Mouse (Mus musculus) neural tube, embryonic 11.5 days (tissue): ENCODE results near the gene Glis1. TPM values are rescaled to one million over a fixed set of nuclear protein-coding genes. Genes with fewer than 3 reads are reported as not detected.

Experiments used
- ATAC-seq: fragments of 200-750 bp; cut with Nextera tagmentation; 2 replicates; pipeline ENCODE4 v1.8.0; 2017; ENCODE audit warnings: moderate number of reproducible peaks, mild to moderate bottlenecking, moderate TSS enrichment, moderate library complexity; ENCODE audit not compliant: insufficient read depth, low FRiP score, low TSS enrichment
- DNase-seq: peaks from one replicate; pipeline ENCODE4 v3.0.0-alpha.2; 2015; ENCODE audit warnings: low spot score
- H3K27ac ChIP-seq: fragments of 300-500 bp; sonication (generic); 2 replicates; pipeline ENCODE4 v1.5.1; 2014; ENCODE audit warnings: low read depth, mild to moderate bottlenecking, low read length
- H3K27me3 ChIP-seq: fragments of 300-500 bp; sonication (generic); 2 replicates; pipeline ENCODE4 v1.6.1; 2014; ENCODE audit warnings: mild to moderate bottlenecking, low read length, mixed read lengths; ENCODE audit not compliant: control insufficient read depth, insufficient read depth
- H3K36me3 ChIP-seq: fragments of 300-500 bp; sonication (generic); 2 replicates; pipeline ENCODE4 v1.6.1; 2014; ENCODE audit warnings: mild to moderate bottlenecking, low read length, moderate library complexity, mixed read lengths; ENCODE audit not compliant: control insufficient read depth, insufficient read depth
- H3K4me1 ChIP-seq: fragments of 300-500 bp; sonication (generic); 2 replicates; pipeline ENCODE4 v1.6.1; 2014; ENCODE audit warnings: low read length, mixed read lengths; ENCODE audit not compliant: control insufficient read depth, insufficient read depth
- H3K4me2 ChIP-seq: fragments of 300-500 bp; sonication (generic); 2 replicates; pipeline ENCODE4 v1.6.1; 2014; ENCODE audit warnings: low read depth, mild to moderate bottlenecking, moderate library complexity
- H3K4me3 ChIP-seq: fragments of 300-500 bp; sonication (generic); 2 replicates; pipeline ENCODE4 v1.5.1; 2014; ENCODE audit warnings: low read depth, low read length
- H3K9ac ChIP-seq: fragments of 300-500 bp; sonication (generic); 2 replicates; pipeline ENCODE4 v1.6.1; 2014; ENCODE audit warnings: mild to moderate bottlenecking, low read length
- H3K9me3 ChIP-seq: fragments of 300-500 bp; sonication (generic); 2 replicates; pipeline ENCODE4 v1.6.1; 2016; ENCODE audit warnings: low read length; ENCODE audit not compliant: control insufficient read depth
- WGBS: fragments of 180-500 bp; shearing (Covaris S2); extraction: QIAGEN DNeasy Blood & Tissue Kit; methylation state at CpG from one replicate; pipeline ENCODE4 v1.1.7; 2014; 5-methylcytosine and 5-hydroxymethylcytosine counted together
- polyA plus RNA-seq: library from polyadenylated mRNA; unstranded; fragments of >200 nt; fragmentation: Nextera tagmentation; extraction: Ambion mirVana; gene quantifications from 2 replicates; pipeline ENCODE4 v1.2.1, GENCODE M21; 2014

The Glis1 gene
- polyA plus RNA-seq, 1 experiment from 2014 or later, result 2.4 TPM

GRCm38 (mm10) chr4:107442891-107443483 is 8.6 kb downstream of the Glis1 start:
- no peaks in the 10 kb centered on the region for H3K27me3 ChIP-seq
- WGBS, result 28% methylated on average over 16 of the region's 16 CpGs
- no peak overlapping the region for H3K27ac ChIP-seq
- no peaks in the 10 kb centered on the region for H3K9me3 ChIP-seq
- no peak overlapping the region for H3K4me3 ChIP-seq
- ATAC-seq, result no peak
- DNase-seq, result no peak
- H3K36me3 ChIP-seq, result no peaks in the 10 kb centered on the region
- H3K4me2 ChIP-seq, result no peak overlapping the region
- H3K9ac ChIP-seq, result no peak overlapping the region
- H3K4me1 ChIP-seq, result peaks cover 12% of the 10 kb centered on the region

- H3K4me2 ChIP-seq, result no peak overlapping the region
- no peak for ATAC-seq
- no peaks in the 10 kb centered on the region for H3K27me3 ChIP-seq
- H3K36me3 ChIP-seq, result no peaks in the 10 kb centered on the region
- H3K4me1 ChIP-seq, result peaks cover 12% of the 10 kb centered on the region
- DNase-seq, result no peak
- no peaks in the 10 kb centered on the region for H3K9me3 ChIP-seq
- 52% methylated on average over 11 of the region's 11 CpGs for WGBS
- 0 out of 2 replicates have a peak overlapping the region, but pooled peaks have one; percentile 7 for H3K9ac ChIP-seq
- no peak overlapping the region for H3K27ac ChIP-seq
- no peak overlapping the region for H3K4me3 ChIP-seq
Measured at GRCm38 (mm10) chr4:107443621-107444020, 9.2 kb downstream of the Glis1 start.

- H3K4me3 ChIP-seq, result no peak overlapping the region
- DNase-seq, result no peak
- H3K4me2 ChIP-seq, result no peak overlapping the region
- WGBS, result 86% methylated on average over 6 of the region's 6 CpGs
- no peak for ATAC-seq
- H3K9me3 ChIP-seq, result no peaks in the 10 kb centered on the region
- H3K27me3 ChIP-seq, result no peaks in the 10 kb centered on the region
- no peaks in the 10 kb centered on the region for H3K36me3 ChIP-seq
- H3K9ac ChIP-seq, result no peak overlapping the region
- no peak overlapping the region for H3K27ac ChIP-seq
- H3K4me1 ChIP-seq, result peaks cover 2% of the 10 kb centered on the region; the same call in 1 of the 2 replicates
Measured at GRCm38 (mm10) chr4:107448481-107448880, 14.1 kb downstream of the Glis1 start.

GRCm38 (mm10) chr4:107449519-107449918 is 15.1 kb downstream of the Glis1 start:
- Histone ChIP-seq H3K36me3 (no peaks in the 10 kb centered on the region), H3K4me3 (no peak overlapping the region), H3K4me1 (no peaks in the 10 kb centered on the region), H3K9ac (no peak overlapping the region), H3K27ac (no peak overlapping the region), H3K4me2 (no peak overlapping the region), H3K27me3 (no peaks in the 10 kb centered on the region), H3K9me3 (no peaks in the 10 kb centered on the region)
- no peak for ATAC-seq
- DNase-seq, result no peak
- 91% methylated on average over 13 of the region's 13 CpGs for WGBS

GRCm38 (mm10) chr4:107452266-107453015 is 18.1 kb downstream of the Glis1 start:
- no peaks in the 10 kb centered on the region for H3K4me1 ChIP-seq
- H3K9me3 ChIP-seq, result no peaks in the 10 kb centered on the region
- no peaks in the 10 kb centered on the region for H3K36me3 ChIP-seq
- H3K9ac ChIP-seq, result no peak overlapping the region
- DNase-seq, result no peak
- H3K4me2 ChIP-seq, result no peak overlapping the region
- 80% methylated on average over 18 of the region's 18 CpGs for WGBS
- H3K27me3 ChIP-seq, result no peaks in the 10 kb centered on the region
- H3K27ac ChIP-seq, result no peak overlapping the region
- H3K4me3 ChIP-seq, result no peak overlapping the region
- ATAC-seq, result no peak

GRCm38 (mm10) chr4:107453141-107453984 is 19.0 kb downstream of the Glis1 start:
- Histone ChIP-seq H3K4me1 (no peaks in the 10 kb centered on the region), H3K4me3 (no peak overlapping the region), H3K36me3 (no peaks in the 10 kb centered on the region), H3K27me3 (no peaks in the 10 kb centered on the region), H3K27ac (no peak overlapping the region), H3K9ac (no peak overlapping the region), H3K9me3 (no peaks in the 10 kb centered on the region), H3K4me2 (no peak overlapping the region)
- ATAC-seq (peak; percentile 61), DNase-seq (peak; percentile 93)
- WGBS, result 65% methylated on average over 16 of the region's 16 CpGs

- ATAC-seq (no peak), DNase-seq (no peak)
- Histone ChIP-seq H3K4me2 (no peak overlapping the region), H3K9ac (no peak overlapping the region), H3K4me1 (no peaks in the 10 kb centered on the region), H3K27ac (no peak overlapping the region), H3K4me3 (no peak overlapping the region), H3K9me3 (no peaks in the 10 kb centered on the region), H3K36me3 (no peaks in the 10 kb centered on the region), H3K27me3 (no peaks in the 10 kb centered on the region)
- WGBS, result 55% methylated on average over 12 of the region's 12 CpGs
Measured at GRCm38 (mm10) chr4:107457602-107458001, 23.2 kb downstream of the Glis1 start.

- WGBS, result 89% methylated on average over 17 of the region's 17 CpGs
- Histone ChIP-seq H3K9me3 (no peaks in the 10 kb centered on the region), H3K36me3 (no peaks in the 10 kb centered on the region), H3K9ac (no peak overlapping the region), H3K27ac (no peak overlapping the region), H3K4me1 (no peaks in the 10 kb centered on the region), H3K4me2 (no peak overlapping the region), H3K27me3 (no peaks in the 10 kb centered on the region), H3K4me3 (no peak overlapping the region)
- no peak for ATAC-seq
- no peak for DNase-seq
Measured at GRCm38 (mm10) chr4:107458907-107459306, 24.5 kb downstream of the Glis1 start.
